Comparison of ENCODE assay signal across 21 mouse cellular contexts in genomic region chr11:95161708-95162107, GRCm38 (mm10). TPM values are rescaled to one million over a fixed set of nuclear protein-coding genes. Genes with fewer than 3 reads are reported as not detected.
DNase-seq lines count a peak whose midpoint lies in the region; ATAC-seq and TF ChIP-seq lines count a peak whose summit lies in the region.
"Had no signal": no experiment of that assay in that cellular context is flagged by ENCODE, and none has a peak within 500 bp of the region (broad histone marks: within the 10 kb centered on the region; RNA-seq: fewer than 3 reads in every experiment).

No protein-coding gene starts in this region.

- no peaks in the 10 kb centered on the region for H3K9me3 ChIP-seq in kidney, embryonic 14.5 days (ENCODE audit: control insufficient read depth, low read length)
- H3K9me3 ChIP-seq in kidney, embryonic 16.5 days (ENCODE audit: low read length): no peaks in the 10 kb centered on the region
- no peaks in the 10 kb centered on the region for H3K9me3 ChIP-seq in kidney, postnatal 0 days (replicated peaks; ENCODE audit: low read length)
- H3K9me3 ChIP-seq: G1E had no signal

- no peaks in the 10 kb centered on the region for H3K36me3 ChIP-seq in kidney, embryonic 14.5 days (ENCODE audit: control insufficient read depth, insufficient read depth, low read length)
- H3K36me3 ChIP-seq in kidney, embryonic 16.5 days (ENCODE audit: insufficient read depth, low read length): no peaks in the 10 kb centered on the region
- no peaks in the 10 kb centered on the region for H3K36me3 ChIP-seq in kidney, postnatal 0 days (ENCODE audit: insufficient read depth, low read length)
- no peaks in the 10 kb centered on the region for H3K36me3 ChIP-seq in C2C12 (ENCODE audit: control insufficient read depth, insufficient read depth)
- H3K36me3 ChIP-seq: G1E had no signal

- H3ac ChIP-seq in C2C12 (ENCODE audit: control insufficient read depth, insufficient read length, low read depth): no peak overlapping the region

- ATAC-seq in kidney, embryonic 14.5 days (ENCODE audit: low FRiP score, low TSS enrichment): peak; percentile 72
- peak; percentile 52; the same call in 1 of the 2 replicates for ATAC-seq in kidney, embryonic 16.5 days (ENCODE audit: low FRiP score, low TSS enrichment)
- peak; percentile 37; the same call in 1 of the 2 replicates for ATAC-seq in kidney, postnatal 0 days (replicated peaks; ENCODE audit: low FRiP score, low read depth)
- ATAC-seq: activated CD4-positive, CD25-positive, alpha-beta regulatory T cell, adult 4 months; CD4-positive, CD25-positive, alpha-beta regulatory T cell, adult 4 months; Patski had no signal

- 0 out of 2 replicates have a peak, but pooled peaks cover 10% of the 10 kb centered on the region for H3K4me1 ChIP-seq in kidney, embryonic 14.5 days (ENCODE audit: control insufficient read depth, insufficient read depth, low read length)
- H3K4me1 ChIP-seq in kidney, embryonic 16.5 days (ENCODE audit: insufficient read depth, low read length): peaks cover 5% of the 10 kb centered on the region
- H3K4me1 ChIP-seq in kidney, postnatal 0 days (replicated peaks; ENCODE audit: insufficient read depth, low read length): no peaks in the 10 kb centered on the region

- H3K4me3 ChIP-seq in kidney, embryonic 14.5 days (ENCODE audit: low read length): no peak overlapping the region
- no peak overlapping the region for H3K4me3 ChIP-seq in kidney, embryonic 16.5 days (ENCODE audit: low read length)
- no peak overlapping the region for H3K4me3 ChIP-seq in kidney, postnatal 0 days (replicated peaks; ENCODE audit: low read depth, low read length)
- no peak overlapping the region for H3K4me3 ChIP-seq in C2C12 (ENCODE audit: insufficient read depth, poor library complexity, severe bottlenecking)

- no peaks in the 10 kb centered on the region for H3K79me2 ChIP-seq in C2C12 (ENCODE audit: control insufficient read depth, insufficient read depth)

- WGBS in kidney, embryonic 14.5 days: 52% methylated on average over 4 of the region's 4 CpGs
- WGBS in kidney, embryonic 16.5 days: 42% methylated on average over 4 of the region's 4 CpGs
- WGBS in kidney, postnatal 0 days: 35% methylated on average over 4 of the region's 4 CpGs

- no peak for DNase-seq in kidney, postnatal 10 days
- no peak for DNase-seq in kidney, postnatal 14 days
- DNase-seq in kidney, postnatal 0 days (ENCODE audit: low spot score): peak; percentile 52
- no peak for DNase-seq in kidney, postnatal 36 days
- DNase-seq in thymus, postnatal 25 days: no peak
- DNase-seq: adrenal gland, adult 2 months; adrenal gland, adult 8-10 months; adrenal gland, postnatal 14 days; adrenal gland, postnatal 25 days; adrenal gland, postnatal 36 days; B cell, adult 2 months; cerebellum, adult 11 months; cerebellum, adult 11-12 months; cerebellum, adult 18-20 months had no signal

- no peaks in the 10 kb centered on the region for H3K79me3 ChIP-seq in C2C12 (ENCODE audit: low read depth)

- no peak for TF ChIP-seq CTCF in kidney, postnatal 0 days (IDR thresholded peaks at IDR 0.05; ENCODE audit: low read depth)
- no peak for TF ChIP-seq CTCF in C2C12 (IDR thresholded peaks at IDR 0.05; ENCODE audit: control insufficient read depth, insufficient read depth, insufficient read length)

- H3K4me2 ChIP-seq in kidney, embryonic 14.5 days (replicated peaks; ENCODE audit: low read depth, low read length): no peak overlapping the region
- no peak overlapping the region for H3K4me2 ChIP-seq in kidney, embryonic 16.5 days (replicated peaks; ENCODE audit: low read depth, low read length)
- H3K4me2 ChIP-seq in kidney, postnatal 0 days (ENCODE audit: low read length): no peak overlapping the region

- no peak overlapping the region for H3K9ac ChIP-seq in kidney, embryonic 14.5 days (ENCODE audit: low read depth, low read length)
- no peak overlapping the region for H3K9ac ChIP-seq in kidney, embryonic 16.5 days (replicated peaks; ENCODE audit: low read length)
- H3K9ac ChIP-seq in kidney, postnatal 0 days (ENCODE audit: low read depth, low read length): no peak overlapping the region

- H3K27me3 ChIP-seq in kidney, embryonic 14.5 days (ENCODE audit: control insufficient read depth, insufficient read depth, low read length): no peaks in the 10 kb centered on the region
- H3K27me3 ChIP-seq in kidney, embryonic 16.5 days (ENCODE audit: insufficient read depth, low read length): no peaks in the 10 kb centered on the region
- H3K27me3 ChIP-seq in kidney, postnatal 0 days (ENCODE audit: insufficient read depth, low read length): no peaks in the 10 kb centered on the region
- H3K27me3 ChIP-seq in C2C12 (ENCODE audit: control insufficient read depth, insufficient read depth, insufficient read length): no peaks in the 10 kb centered on the region
- H3K27me3 ChIP-seq: Patski had no signal

- H3K27ac ChIP-seq in kidney, embryonic 14.5 days (ENCODE audit: low read depth, low read length): no peak overlapping the region
- H3K27ac ChIP-seq in kidney, embryonic 16.5 days (ENCODE audit: low read length): no peak overlapping the region
- H3K27ac ChIP-seq in kidney, postnatal 0 days: no peak overlapping the region

TF ChIP-seq in C2C12, 6 proteins besides CTCF, POLR2A, EP300 and RAD21:
- TF ChIP-seq MYOG (IDR thresholded peaks at IDR 0.05; ENCODE audit: control insufficient read depth, extremely low read depth, insufficient read length): no peak
- no peak for TF ChIP-seq MAX (IDR thresholded peaks at IDR 0.05)
- no peak for TF ChIP-seq USF1 (IDR thresholded peaks at IDR 0.05; ENCODE audit: low read depth)
- no peak for TF ChIP-seq CEBPB (IDR thresholded peaks at IDR 0.05; ENCODE audit: low read depth)
- TF ChIP-seq MYOD1 (IDR thresholded peaks at IDR 0.05; ENCODE audit: control insufficient read depth, insufficient read length, low read depth): peak; percentile 64
TF ChIP-seq in C2C12: peak in this region for 1.

RNA-seq across cellular contexts. Expression of gene Dlx4, which starts 15.6 kb away (rescaled TPM):
- not detected in 2 replicates for polyA plus RNA-seq in kidney, embryonic 14.5 days (2014; fragmentation: Nextera tagmentation; extraction: Ambion mirVana)
- polyA plus RNA-seq in kidney, embryonic 16.5 days (2015; fragmentation: Nextera tagmentation; extraction: Ambion mirVana): 0.08 TPM in 1 of 2 replicates, not detected in the other
- polyA plus RNA-seq in kidney, postnatal 0 days (2015; fragmentation: Nextera tagmentation; extraction: Ambion mirVana): not detected in 2 replicates
- polyA plus RNA-seq in C2C12 (2012; fragmentation: generic; extraction: Trizol): 0.37 TPM
- polyA plus RNA-seq: activated CD4-positive, CD25-positive, alpha-beta regulatory T cell, adult 4 months; CD4-positive, CD25-positive, alpha-beta regulatory T cell, adult 4 months; G1E had no signal

RNA-seq across cellular contexts. Expression of gene Dlx3, which starts 41.8 kb away (rescaled TPM):
- 0.71 and 1.2 TPM in 2 replicates for polyA plus RNA-seq in kidney, embryonic 14.5 days (2014; fragmentation: Nextera tagmentation; extraction: Ambion mirVana)
- polyA plus RNA-seq in kidney, embryonic 16.5 days (2015; fragmentation: Nextera tagmentation; extraction: Ambion mirVana): 1.1 TPM in 2 replicates
- 0.45 and 0.62 TPM in 2 replicates for polyA plus RNA-seq in kidney, postnatal 0 days (2015; fragmentation: Nextera tagmentation; extraction: Ambion mirVana)
- polyA plus RNA-seq in C2C12 (2012; fragmentation: generic; extraction: Trizol): 31.8 TPM
- polyA plus RNA-seq: activated CD4-positive, CD25-positive, alpha-beta regulatory T cell, adult 4 months; G1E; Patski had no signal

Comparison
In these comparisons a context has a peak if more than half of its experiments do, and no peak if none do; other contexts are left out.
1. RNA of gene Dlx3, which starts 41.8 kb away (polyA plus RNA-seq): 31.8 TPM in C2C12 (single experiment); 0.71 to 1.2 TPM in kidney, embryonic 14.5 days, 1.1 TPM in kidney, embryonic 16.5 days and 0.45 to 0.62 TPM in kidney, postnatal 0 days; every median in the first group is over 10 times any median in the second.
2. Peak in every context shown above with its lines, with median percentiles within 50 percentile points of each other: ATAC-seq.